Comparison of ENCODE assay signal across 13 mouse cellular contexts in the genomic region with DNA sequence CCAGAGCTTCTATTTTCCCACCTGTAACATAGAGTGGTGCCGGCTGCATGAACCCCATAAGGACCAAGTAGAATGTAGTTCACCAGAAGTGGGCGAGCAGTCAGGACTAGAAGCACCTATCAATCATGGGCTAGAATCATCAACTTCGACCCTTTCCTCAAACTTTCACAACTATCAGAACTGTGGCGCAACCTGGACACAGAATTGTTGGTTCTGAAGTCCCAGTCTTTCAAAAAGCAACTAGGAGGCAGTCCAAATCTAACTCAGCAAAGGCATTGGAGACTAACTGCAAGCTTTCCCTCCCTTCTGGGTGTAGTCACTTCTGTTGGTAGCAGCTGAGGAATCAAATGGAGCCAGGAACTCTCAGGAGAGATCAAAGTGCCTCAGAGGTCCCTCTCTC. TPM values are rescaled to one million over a fixed set of nuclear protein-coding genes. Genes with fewer than 3 reads are reported as not detected.
DNase-seq lines count a peak whose midpoint lies in the region; ATAC-seq and TF ChIP-seq lines count a peak whose summit lies in the region.
"Had no signal": no experiment of that assay in that cellular context is flagged by ENCODE, and none has a peak within 500 bp of the region (broad histone marks: within the 10 kb centered on the region; RNA-seq: fewer than 3 reads in every experiment).

No protein-coding gene starts in this region.

- WGBS in forebrain, postnatal 0 days: 90% methylated on average over 4 of the region's 4 CpGs
- 94% methylated on average over 4 of the region's 4 CpGs for WGBS in forebrain, embryonic 11.5 days
- WGBS in midbrain, embryonic 12.5 days: 87% methylated on average over 4 of the region's 4 CpGs
- WGBS in midbrain, embryonic 11.5 days: 89% methylated on average over 4 of the region's 4 CpGs
- 84% methylated on average over 4 of the region's 4 CpGs for WGBS in limb, embryonic 14.5 days

- no peak for TF ChIP-seq POLR2A in limb, embryonic 14.5 days (IDR thresholded peaks at IDR 0.05; ENCODE audit: borderline replicate concordance, extremely low read depth, insufficient read depth, insufficient read length)

- no peaks in the 10 kb centered on the region; the same call in 1 of the 2 replicates for H3K4me1 ChIP-seq in forebrain, postnatal 0 days (ENCODE audit: insufficient read depth)
- H3K4me1 ChIP-seq in forebrain, embryonic 11.5 days (replicated peaks; ENCODE audit: control insufficient read depth, insufficient read depth, low read length): 0 out of 2 replicates have a peak, but pooled peaks cover 2% of the 10 kb centered on the region
- H3K4me1 ChIP-seq in midbrain, embryonic 12.5 days: peaks cover 18% of the 10 kb centered on the region
- H3K4me1 ChIP-seq in midbrain, embryonic 11.5 days (ENCODE audit: control insufficient read depth, insufficient read depth, low read length): peaks cover 7% of the 10 kb centered on the region
- H3K4me1 ChIP-seq in limb, embryonic 14.5 days (ENCODE audit: control insufficient read depth, insufficient read depth, low read length): peaks cover 6% of the 10 kb centered on the region; the same call in 1 of the 2 replicates

- ATAC-seq in forebrain, postnatal 0 days: no peak
- no peak for ATAC-seq in forebrain, embryonic 11.5 days (replicated peaks; ENCODE audit: low FRiP score)
- ATAC-seq in midbrain, embryonic 12.5 days (ENCODE audit: low FRiP score, low read depth): no peak
- no peak for ATAC-seq in midbrain, embryonic 11.5 days (ENCODE audit: low FRiP score)
- no peak for ATAC-seq in limb, embryonic 14.5 days (ENCODE audit: low FRiP score, low read depth)
- no peak for ATAC-seq in megakaryocyte-erythroid progenitor cell, adult 5-6 weeks (replicated peaks; ENCODE audit: low FRiP score, low TSS enrichment, poor library complexity, severe bottlenecking)

- no peaks in the 10 kb centered on the region for H3K9me3 ChIP-seq in forebrain, postnatal 0 days (ENCODE audit: low read length)
- H3K9me3 ChIP-seq in forebrain, embryonic 11.5 days (ENCODE audit: control insufficient read depth, low read length): no peaks in the 10 kb centered on the region
- no peaks in the 10 kb centered on the region for H3K9me3 ChIP-seq in midbrain, embryonic 12.5 days
- no peaks in the 10 kb centered on the region for H3K9me3 ChIP-seq in midbrain, embryonic 11.5 days (ENCODE audit: control insufficient read depth, low read length)
- H3K9me3 ChIP-seq in limb, embryonic 14.5 days (ENCODE audit: control insufficient read depth, low read length): no peaks in the 10 kb centered on the region
- H3K9me3 ChIP-seq: lung, embryonic 15.5 days had no signal

- peak overlapping the region; percentile 64 for H3K4me3 ChIP-seq in forebrain, postnatal 0 days (ENCODE audit: low read depth, low read length)
- no peak overlapping the region for H3K4me3 ChIP-seq in forebrain, embryonic 11.5 days (ENCODE audit: low read depth, low read length)
- no peak overlapping the region for H3K4me3 ChIP-seq in midbrain, embryonic 12.5 days
- H3K4me3 ChIP-seq in midbrain, embryonic 11.5 days (ENCODE audit: low read depth, low read length): no peak overlapping the region
- peak overlapping the region; percentile 58 for H3K4me3 ChIP-seq in limb, embryonic 14.5 days (replicated peaks; ENCODE audit: low read length)

- H3K36me3 ChIP-seq in forebrain, postnatal 0 days (ENCODE audit: insufficient read depth): no peaks in the 10 kb centered on the region
- H3K36me3 ChIP-seq in forebrain, embryonic 11.5 days (ENCODE audit: control insufficient read depth, insufficient read depth, low read length): no peaks in the 10 kb centered on the region
- no peaks in the 10 kb centered on the region for H3K36me3 ChIP-seq in midbrain, embryonic 12.5 days
- no peaks in the 10 kb centered on the region for H3K36me3 ChIP-seq in midbrain, embryonic 11.5 days (ENCODE audit: control insufficient read depth, insufficient read depth, low read length)
- H3K36me3 ChIP-seq in limb, embryonic 14.5 days (ENCODE audit: control insufficient read depth, insufficient read depth, low read length): no peaks in the 10 kb centered on the region
- H3K36me3 ChIP-seq: G1E; lung, embryonic 15.5 days had no signal

- peaks cover 3% of the 10 kb centered on the region for H3K27me3 ChIP-seq in forebrain, postnatal 0 days (ENCODE audit: insufficient read depth, low read length)
- peaks cover 26% of the 10 kb centered on the region for H3K27me3 ChIP-seq in forebrain, embryonic 11.5 days (ENCODE audit: control insufficient read depth, insufficient read depth, low read length)
- H3K27me3 ChIP-seq in midbrain, embryonic 12.5 days: peaks cover 48% of the 10 kb centered on the region
- peaks cover 35% of the 10 kb centered on the region for H3K27me3 ChIP-seq in midbrain, embryonic 11.5 days (ENCODE audit: control insufficient read depth, insufficient read depth, low read length)
- peaks cover 21% of the 10 kb centered on the region for H3K27me3 ChIP-seq in limb, embryonic 14.5 days (ENCODE audit: control insufficient read depth, insufficient read depth, low read length)

- peak overlapping the region; percentile 84 for H3K4me2 ChIP-seq in forebrain, postnatal 0 days (ENCODE audit: low read depth)
- no peak overlapping the region for H3K4me2 ChIP-seq in forebrain, embryonic 11.5 days (ENCODE audit: low read depth, low read length, severe bottlenecking)
- H3K4me2 ChIP-seq in midbrain, embryonic 12.5 days (replicated peaks): 0 out of 2 replicates have a peak overlapping the region, but pooled peaks have one; percentile 2
- no peak overlapping the region for H3K4me2 ChIP-seq in midbrain, embryonic 11.5 days
- peak overlapping the region; percentile 87; the same call in 1 of the 2 replicates for H3K4me2 ChIP-seq in limb, embryonic 14.5 days (replicated peaks; ENCODE audit: low read depth, low read length, severe bottlenecking)

- TF ChIP-seq CTCF in forebrain, postnatal 0 days (IDR thresholded peaks at IDR 0.05; ENCODE audit: low read depth): no peak

- no peak overlapping the region for H3K9ac ChIP-seq in forebrain, postnatal 0 days
- no peak overlapping the region for H3K9ac ChIP-seq in forebrain, embryonic 11.5 days (ENCODE audit: low read length)
- H3K9ac ChIP-seq in midbrain, embryonic 12.5 days (replicated peaks): no peak overlapping the region
- no peak overlapping the region for H3K9ac ChIP-seq in midbrain, embryonic 11.5 days (ENCODE audit: low read length)
- H3K9ac ChIP-seq in limb, embryonic 14.5 days (ENCODE audit: low read depth, low read length, severe bottlenecking): no peak overlapping the region
- H3K9ac ChIP-seq: lung, embryonic 15.5 days had no signal

- no peak for DNase-seq in forebrain, postnatal 0 days
- DNase-seq in forebrain, embryonic 11.5 days (ENCODE audit: low spot score): no peak
- no peak for DNase-seq in midbrain, embryonic 11.5 days (ENCODE audit: low spot score, missing footprints)
- DNase-seq in limb, embryonic 14.5 days (ENCODE audit: low spot score): no peak
- no peak for DNase-seq in thymus, postnatal 14 days
- DNase-seq: layer of hippocampus, postnatal 36 days; liver had no signal

- H3K27ac ChIP-seq in forebrain, postnatal 0 days (ENCODE audit: low read depth, low read length): no peak overlapping the region
- H3K27ac ChIP-seq in forebrain, embryonic 11.5 days (ENCODE audit: low read depth, low read length): no peak overlapping the region
- H3K27ac ChIP-seq in midbrain, embryonic 12.5 days (replicated peaks): no peak overlapping the region
- no peak overlapping the region for H3K27ac ChIP-seq in midbrain, embryonic 11.5 days (ENCODE audit: low read depth, low read length)
- no peak overlapping the region for H3K27ac ChIP-seq in limb, embryonic 14.5 days (replicated peaks; ENCODE audit: low read depth, low read length)
- H3K27ac ChIP-seq: lung, embryonic 15.5 days had no signal

RNA-seq across cellular contexts. Expression of gene Trhde, which starts 2.6 kb away (rescaled TPM):
- total RNA-seq in forebrain, postnatal 0 days (2014; rRNA removed): 10.9 and 15.5 TPM in 2 replicates
- polyA plus RNA-seq in forebrain, postnatal 0 days (2015; fragmentation: Nextera tagmentation; extraction: Ambion mirVana): 1.4 and 3.1 TPM in 2 replicates
- 0.37 and 0.53 TPM in 2 replicates for polyA plus RNA-seq in forebrain, embryonic 11.5 days (2014; fragmentation: Nextera tagmentation; extraction: Ambion mirVana)
- 1.8 and 2.6 TPM in 2 replicates for polyA plus RNA-seq in midbrain, embryonic 12.5 days (2016; fragmentation: Nextera tagmentation; extraction: Ambion mirVana)
- 0.63 and 0.69 TPM in 2 replicates for polyA plus RNA-seq in midbrain, embryonic 11.5 days (2014; fragmentation: Nextera tagmentation; extraction: Ambion mirVana)
- 2.0 TPM in 2 replicates for polyA plus RNA-seq in limb, embryonic 14.5 days (2012; rRNA removed)
- 2.4 and 3.3 TPM in 2 replicates for polyA plus RNA-seq in limb, embryonic 14.5 days (2014; fragmentation: Nextera tagmentation; extraction: Ambion mirVana)
- total RNA-seq in megakaryocyte-erythroid progenitor cell, adult 5-6 weeks (2014; fragmentation: Nextera tagmentation): not detected in 2 replicates
- total RNA-seq in megakaryocyte-erythroid progenitor cell, adult 5-6 weeks (2017): not detected in 2 replicates
- total RNA-seq: common myeloid progenitor, adult 5-6 weeks; megakaryocyte progenitor cell, adult 5-6 weeks had no signal
- polyA plus RNA-seq: G1E had no signal

Comparison
In these comparisons a context has a peak if more than half of its experiments do, and no peak if none do; other contexts are left out.
1. H3K4me2 ChIP-seq: peak in forebrain, postnatal 0 days (single experiment), midbrain, embryonic 12.5 days (single experiment) and limb, embryonic 14.5 days (single experiment); none in forebrain, embryonic 11.5 days (single experiment) and midbrain, embryonic 11.5 days (single experiment).
2. H3K4me3 ChIP-seq: peak in forebrain, postnatal 0 days (single experiment) and limb, embryonic 14.5 days (single experiment); none in forebrain, embryonic 11.5 days (single experiment), midbrain, embryonic 12.5 days (single experiment) and midbrain, embryonic 11.5 days (single experiment).